Mouse (Mus musculus) midbrain, embryonic 12.5 days (tissue): ENCODE measurements around the gene Lgr4. TPM values are rescaled to one million over a fixed set of nuclear protein-coding genes. Genes with fewer than 3 reads are reported as not detected.

ENCODE experiments used
- ATAC-seq: fragments of 200-750 bp; cut with Nextera tagmentation; 2 replicates; pipeline ENCODE4 v1.8.0; 2017; ENCODE audit warnings: low read depth, moderate TSS enrichment, moderate library complexity; ENCODE audit not compliant: low FRiP score
- H3K27ac ChIP-seq: fragments of 300-500 bp; sonication (generic); replicated peaks from 2 replicates; pipeline ENCODE4 v1.5.1; 2016; ENCODE audit warnings: mild to moderate bottlenecking
- H3K27me3 ChIP-seq: fragments of 300-500 bp; sonication (generic); 2 replicates; pipeline ENCODE4 v1.6.1; 2016; ENCODE audit warnings: mild to moderate bottlenecking
- H3K36me3 ChIP-seq: fragments of 300-500 bp; sonication (generic); 2 replicates; pipeline ENCODE4 v1.6.1; 2016
- H3K4me1 ChIP-seq: fragments of 300-500 bp; sonication (generic); 2 replicates; pipeline ENCODE4 v1.6.1; 2016
- H3K4me2 ChIP-seq: fragments of 300-500 bp; sonication (generic); replicated peaks from 2 replicates; pipeline ENCODE4 v1.6.1; 2016; ENCODE audit warnings: mild to moderate bottlenecking, moderate library complexity
- H3K4me3 ChIP-seq: fragments of 300-500 bp; sonication (generic); 2 replicates; pipeline ENCODE4 v1.5.1; 2016; ENCODE audit warnings: mild to moderate bottlenecking
- H3K9ac ChIP-seq: fragments of 300-500 bp; sonication (generic); replicated peaks from 2 replicates; pipeline ENCODE4 v1.6.1; 2016; ENCODE audit warnings: mild to moderate bottlenecking, moderate library complexity
- H3K9me3 ChIP-seq: fragments of 300-500 bp; sonication (generic); 2 replicates; pipeline ENCODE4 v1.6.1; 2016; ENCODE audit warnings: mild to moderate bottlenecking
- WGBS: fragments of 180-500 bp; shearing (Covaris S2); methylation state at CpG from one replicate; pipeline ENCODE4 v1.1.7; 2016; 5-methylcytosine and 5-hydroxymethylcytosine counted together
- polyA plus RNA-seq: library from polyadenylated mRNA; unstranded; fragments of >200 nt; fragmentation: Nextera tagmentation; extraction: Ambion mirVana; gene quantifications from 2 replicates; pipeline ENCODE4 v1.2.1, GENCODE M21; 2016

Lgr4 gene
- polyA plus RNA-seq, 1 experiment from 2014 or later, result 16.8 TPM

DNA sequence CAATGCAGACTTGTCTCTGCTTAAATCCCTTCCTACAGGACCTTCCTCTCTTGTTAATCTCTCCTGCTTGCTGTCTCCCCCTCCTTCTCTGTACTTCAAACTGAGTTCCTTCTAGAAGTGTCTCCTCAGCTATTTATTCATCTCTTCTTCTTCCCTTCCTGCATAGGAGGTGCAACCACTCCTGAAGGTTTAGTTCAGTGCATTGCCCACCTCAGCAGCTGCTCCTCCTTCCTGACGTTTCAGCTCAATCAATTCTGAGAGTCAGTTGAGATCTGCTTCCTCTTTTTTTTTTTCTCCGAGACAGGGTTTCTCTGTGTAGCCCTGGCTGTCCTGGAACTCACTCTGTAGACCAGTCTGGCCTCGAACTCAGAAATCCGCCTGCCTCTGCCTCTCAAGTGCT, 36.4 kb downstream of the Lgr4 start:
- H3K9ac ChIP-seq, result no peak overlapping the region
- peaks cover 6% of the 10 kb centered on the region for H3K27me3 ChIP-seq
- no peaks in the 10 kb centered on the region for H3K36me3 ChIP-seq
- H3K4me1 ChIP-seq, result peaks cover 27% of the 10 kb centered on the region
- no peak for ATAC-seq
- H3K4me3 ChIP-seq, result no peak overlapping the region
- H3K9me3 ChIP-seq, result no peaks in the 10 kb centered on the region
- no peak overlapping the region for H3K27ac ChIP-seq
- 76% methylated on average over 4 of the region's 4 CpGs for WGBS
- H3K4me2 ChIP-seq, result no peak overlapping the region

DNA sequence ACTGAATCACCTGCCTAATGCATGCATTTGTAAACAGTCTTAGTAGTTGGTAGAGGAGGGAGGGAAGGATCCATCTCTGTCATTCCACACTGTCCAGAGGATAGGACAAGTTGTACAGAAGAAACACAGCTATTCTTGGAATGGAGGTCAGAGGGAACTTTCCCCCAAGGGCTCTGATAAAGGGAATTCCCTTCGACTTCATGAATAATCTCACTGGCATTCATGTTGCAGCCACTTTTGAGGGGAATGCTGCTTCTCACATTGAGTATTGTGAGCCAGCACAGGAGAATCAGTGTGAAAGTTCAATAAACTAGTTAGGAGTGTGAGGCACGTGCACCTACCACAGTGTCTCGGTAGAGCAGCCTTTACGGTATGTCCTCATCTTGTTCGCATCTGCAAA, 37.6 kb downstream of the Lgr4 start:
- Histone ChIP-seq H3K9me3 (no peaks in the 10 kb centered on the region), H3K4me2 (no peak overlapping the region), H3K27ac (peak overlapping the region; percentile 12; the same call in 1 of the 2 replicates), H3K36me3 (no peaks in the 10 kb centered on the region), H3K4me1 (peaks cover 37% of the 10 kb centered on the region), H3K9ac (no peak overlapping the region), H3K4me3 (no peak overlapping the region), H3K27me3 (peaks cover 6% of the 10 kb centered on the region)
- no peak for ATAC-seq
- WGBS, result 66% methylated on average over 5 of the region's 5 CpGs

GRCm38 (mm10) chr2:109955910-109956309, 38.5 kb downstream of the Lgr4 start:
- H3K36me3 ChIP-seq, result no peaks in the 10 kb centered on the region
- peaks cover 6% of the 10 kb centered on the region for H3K27me3 ChIP-seq
- no peak for ATAC-seq
- peaks cover 41% of the 10 kb centered on the region for H3K4me1 ChIP-seq
- 89% methylated on average over 5 of the region's 5 CpGs for WGBS
- no peaks in the 10 kb centered on the region for H3K9me3 ChIP-seq
- no peak overlapping the region for H3K4me3 ChIP-seq
- no peak overlapping the region for H3K4me2 ChIP-seq
- H3K27ac ChIP-seq, result no peak overlapping the region
- H3K9ac ChIP-seq, result no peak overlapping the region

DNA sequence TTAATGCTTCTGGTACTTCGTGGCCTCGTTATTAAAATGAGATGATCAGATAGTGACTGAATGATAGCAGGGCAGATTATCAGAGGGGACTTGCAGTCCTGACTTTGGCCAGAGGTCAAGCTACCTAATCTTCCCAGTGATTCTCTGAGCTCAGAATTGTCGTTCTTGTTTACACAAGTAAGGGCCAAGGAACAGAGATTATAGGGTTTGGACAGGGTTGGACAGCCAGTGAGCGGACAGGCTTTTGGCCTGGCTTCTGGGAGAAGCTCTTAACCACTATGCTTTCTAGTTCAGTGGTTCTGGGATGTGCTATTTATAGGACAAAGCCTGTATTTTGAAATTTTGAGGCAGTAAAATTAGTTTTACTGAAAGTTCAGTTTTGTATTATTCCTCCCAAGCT, 39.3 kb downstream of the Lgr4 start:
- no peaks in the 10 kb centered on the region for H3K36me3 ChIP-seq
- peaks cover 6% of the 10 kb centered on the region for H3K27me3 ChIP-seq
- no peak overlapping the region for H3K4me2 ChIP-seq
- ATAC-seq, result no peak
- H3K9ac ChIP-seq, result no peak overlapping the region
- no peaks in the 10 kb centered on the region for H3K9me3 ChIP-seq
- H3K4me3 ChIP-seq, result no peak overlapping the region
- H3K4me1 ChIP-seq, result peaks cover 44% of the 10 kb centered on the region
- no peak overlapping the region for H3K27ac ChIP-seq
- 67% methylated on average over 4 of the region's 4 CpGs for WGBS

DNA sequence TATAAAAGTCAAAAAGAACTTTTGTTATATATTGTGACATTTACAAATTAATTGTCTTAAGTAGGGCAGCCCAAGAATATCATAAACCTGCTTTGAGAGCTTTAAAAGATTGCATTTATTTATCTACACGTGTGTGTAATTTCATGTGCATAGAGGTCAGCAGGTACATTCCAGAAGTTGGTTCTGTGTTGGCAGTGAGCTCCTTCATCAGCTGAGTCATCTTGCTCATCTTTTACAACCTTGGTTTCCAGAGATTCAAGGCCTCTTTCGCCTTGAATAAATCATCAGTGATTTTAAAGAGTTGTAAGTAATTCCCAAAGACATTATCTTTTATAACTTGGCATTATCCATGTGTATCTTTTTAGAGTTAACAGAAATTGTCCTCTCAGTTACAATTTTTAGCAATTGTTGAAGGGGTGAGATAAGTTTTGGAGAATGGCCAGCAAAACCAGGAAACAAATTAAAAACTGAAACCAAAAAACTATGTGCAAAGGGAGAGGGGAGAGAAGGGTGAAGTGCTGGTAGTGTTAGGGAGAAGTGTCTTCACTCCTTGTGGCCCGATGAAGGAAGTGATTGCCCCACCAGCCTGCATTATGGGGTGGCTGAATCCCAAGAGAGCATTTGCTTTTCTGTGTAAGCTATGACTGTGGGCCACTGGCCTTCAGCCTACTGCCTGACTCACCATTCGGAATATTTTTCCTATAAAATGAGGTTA, 41.4 kb downstream of the Lgr4 start:
- no peaks in the 10 kb centered on the region for H3K27me3 ChIP-seq
- peaks cover 33% of the 10 kb centered on the region for H3K4me1 ChIP-seq
- H3K4me3 ChIP-seq, result no peak overlapping the region
- H3K27ac ChIP-seq, result peak overlapping the region; percentile 39; the same call in 1 of the 2 replicates
- no peak for ATAC-seq
- H3K4me2 ChIP-seq, result no peak overlapping the region
- H3K36me3 ChIP-seq, result no peaks in the 10 kb centered on the region
- no peaks in the 10 kb centered on the region for H3K9me3 ChIP-seq
- H3K9ac ChIP-seq, result no peak overlapping the region
- WGBS, result 90% methylated on average over 4 of the region's 4 CpGs

GRCm38 (mm10) chr2:109959407-109960075, 42.1 kb downstream of the Lgr4 start:
- no peaks in the 10 kb centered on the region for H3K27me3 ChIP-seq
- H3K4me1 ChIP-seq, result peaks cover 30% of the 10 kb centered on the region
- H3K36me3 ChIP-seq, result no peaks in the 10 kb centered on the region
- peak overlapping the region; percentile 39 for H3K27ac ChIP-seq
- H3K9me3 ChIP-seq, result no peaks in the 10 kb centered on the region
- H3K4me3 ChIP-seq, result no peak overlapping the region
- no peak overlapping the region for H3K9ac ChIP-seq
- WGBS, result 32% methylated on average over 11 of the region's 11 CpGs
- ATAC-seq, result peak; percentile 79
- peak overlapping the region; percentile 13 for H3K4me2 ChIP-seq

GRCm38 (mm10) chr2:109960246-109960645, 42.8 kb downstream of the Lgr4 start:
- H3K27ac ChIP-seq, result peak overlapping the region; percentile 42; the same call in 1 of the 2 replicates
- H3K9me3 ChIP-seq, result no peaks in the 10 kb centered on the region
- no peak overlapping the region for H3K4me3 ChIP-seq
- no peak overlapping the region for H3K9ac ChIP-seq
- peaks cover 23% of the 10 kb centered on the region for H3K4me1 ChIP-seq
- no peak overlapping the region for H3K4me2 ChIP-seq
- H3K36me3 ChIP-seq, result no peaks in the 10 kb centered on the region
- H3K27me3 ChIP-seq, result no peaks in the 10 kb centered on the region
- ATAC-seq, result peak; percentile 77
- 45% methylated on average over 3 of the region's 3 CpGs for WGBS

DNA sequence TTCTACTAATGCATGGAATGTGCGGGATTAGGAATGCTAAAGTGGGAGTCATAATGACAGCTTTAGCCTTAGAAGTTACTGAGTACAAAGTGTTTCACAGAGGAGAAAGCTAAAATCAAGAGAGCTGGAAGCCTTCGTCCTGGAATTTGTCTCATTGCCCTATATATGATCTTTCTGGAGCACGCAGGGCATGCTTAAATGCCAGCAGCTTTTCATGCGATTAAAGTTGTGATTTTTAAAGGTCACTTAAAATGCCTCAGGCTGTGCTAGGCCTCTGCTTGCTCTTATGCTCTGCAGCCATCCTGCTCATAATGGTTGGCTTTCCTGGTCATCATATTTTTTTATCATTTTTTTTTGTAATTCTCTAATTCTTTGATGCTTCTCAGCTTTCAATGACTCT, 43.7 kb downstream of the Lgr4 start:
- H3K9me3 ChIP-seq, result no peaks in the 10 kb centered on the region
- no peak overlapping the region for H3K27ac ChIP-seq
- H3K4me1 ChIP-seq, result peaks cover 21% of the 10 kb centered on the region
- H3K9ac ChIP-seq, result no peak overlapping the region
- no peak overlapping the region for H3K4me3 ChIP-seq
- H3K4me2 ChIP-seq, result no peak overlapping the region
- ATAC-seq, result no peak
- H3K27me3 ChIP-seq, result no peaks in the 10 kb centered on the region
- 69% methylated on average over 4 of the region's 4 CpGs for WGBS
- H3K36me3 ChIP-seq, result no peaks in the 10 kb centered on the region

DNA sequence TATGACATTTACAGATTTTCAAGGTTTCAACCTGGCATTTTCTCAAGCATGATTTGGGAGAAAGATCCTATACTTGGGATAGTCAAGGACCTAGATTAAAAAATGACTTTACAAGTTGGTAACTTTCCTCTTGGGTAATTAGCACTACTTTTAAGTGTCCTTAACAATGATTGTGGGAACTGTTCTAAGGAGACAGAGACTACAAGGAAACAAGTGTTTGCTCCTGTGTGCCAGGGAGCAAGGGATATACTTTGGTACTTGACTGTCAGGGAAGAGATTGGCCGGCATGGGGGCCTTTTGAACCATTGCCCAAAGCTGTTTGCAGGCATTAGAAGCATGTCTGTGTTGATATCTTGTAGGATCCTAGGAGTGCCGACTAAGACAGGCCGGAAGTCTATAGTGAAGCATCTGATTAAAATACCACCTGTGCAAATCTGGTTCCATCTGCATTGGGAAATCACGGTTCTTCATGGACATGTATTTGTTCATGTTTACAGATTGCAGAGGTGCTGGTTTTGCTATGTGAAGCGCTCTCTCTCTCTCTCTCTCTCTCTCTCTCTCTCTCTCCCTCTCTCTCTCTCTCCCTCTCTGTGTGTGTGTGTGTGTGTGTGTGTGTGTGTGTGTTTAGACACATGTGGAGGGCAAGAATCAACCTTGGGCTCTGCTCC, 46.3 kb downstream of the Lgr4 start:
- ATAC-seq, result no peak
- WGBS, result 83% methylated on average over 5 of the region's 5 CpGs
- Histone ChIP-seq H3K27me3 (no peaks in the 10 kb centered on the region), H3K4me2 (no peak overlapping the region), H3K9ac (no peak overlapping the region), H3K36me3 (no peaks in the 10 kb centered on the region), H3K4me1 (peaks cover 21% of the 10 kb centered on the region), H3K27ac (no peak overlapping the region), H3K9me3 (no peaks in the 10 kb centered on the region), H3K4me3 (no peak overlapping the region)

- Histone ChIP-seq H3K9me3 (no peaks in the 10 kb centered on the region), H3K27me3 (no peaks in the 10 kb centered on the region)
Observed at GRCm38 (mm10) chr2:109965753-109966420, 48.4 kb downstream of the Lgr4 start.

DNA sequence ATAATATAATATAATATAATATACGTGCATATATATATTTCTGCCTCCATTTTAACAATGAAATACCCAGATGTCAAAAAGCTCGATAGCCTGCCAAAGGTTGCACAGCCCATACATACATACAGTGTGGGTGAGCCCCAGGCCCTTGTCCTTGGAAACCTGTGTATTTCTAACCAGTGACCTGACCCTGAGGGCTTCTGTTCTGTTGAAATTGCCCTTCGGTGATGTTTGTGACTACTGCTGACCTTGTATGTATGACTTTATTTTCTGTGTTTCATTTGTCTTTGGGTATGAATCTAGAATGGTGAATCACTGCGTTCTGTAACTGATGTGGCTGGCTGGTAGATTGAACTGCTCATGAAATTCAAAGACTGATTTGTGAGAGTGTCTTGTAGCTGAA, 49.4 kb downstream of the Lgr4 start:
- ATAC-seq, result no peak
- peaks cover 4% of the 10 kb centered on the region; the same call in 1 of the 2 replicates for H3K4me1 ChIP-seq
- H3K27me3 ChIP-seq, result no peaks in the 10 kb centered on the region

More at GRCm38 (mm10) chr2:109965753-109966420, 48.4 kb downstream of the Lgr4 start:
- no peak overlapping the region for H3K9ac ChIP-seq
- H3K36me3 ChIP-seq, result no peaks in the 10 kb centered on the region
- no peak overlapping the region for H3K27ac ChIP-seq
- peaks cover 5% of the 10 kb centered on the region for H3K4me1 ChIP-seq
- H3K4me2 ChIP-seq, result no peak overlapping the region
- WGBS, result 86% methylated on average over 9 of the region's 9 CpGs
- no peak overlapping the region for H3K4me3 ChIP-seq
- ATAC-seq, result no peak

GRCm38 (mm10) chr2:109969381-109969780, 51.9 kb downstream of the Lgr4 start:
- Histone ChIP-seq H3K36me3 (no peaks in the 10 kb centered on the region), H3K27me3 (no peaks in the 10 kb centered on the region), H3K9me3 (no peaks in the 10 kb centered on the region), H3K4me2 (no peak overlapping the region), H3K4me1 (peaks cover 4% of the 10 kb centered on the region; the same call in 1 of the 2 replicates), H3K27ac (no peak overlapping the region), H3K4me3 (no peak overlapping the region), H3K9ac (no peak overlapping the region)
- ATAC-seq, result no peak
- WGBS, result 93% methylated on average over 3 of the region's 3 CpGs

More for the DNA sequence above, 49.4 kb downstream of the Lgr4 start:
- H3K4me2 ChIP-seq, result no peak overlapping the region
- H3K4me3 ChIP-seq, result no peak overlapping the region
- H3K9ac ChIP-seq, result no peak overlapping the region
- H3K27ac ChIP-seq, result no peak overlapping the region
- WGBS, result 97% methylated on average over 4 of the region's 4 CpGs
- H3K36me3 ChIP-seq, result no peaks in the 10 kb centered on the region
- no peaks in the 10 kb centered on the region for H3K9me3 ChIP-seq
